Mouse (Mus musculus) intestine, postnatal 0 days (tissue): ENCODE data around the gene Adad2. TPM values are rescaled to one million over a fixed set of nuclear protein-coding genes. Genes with fewer than 3 reads are reported as not detected.

Experiments used
- ATAC-seq: fragments of 200-750 bp; cut with Nextera tagmentation; 2 replicates; pipeline ENCODE4 v1.8.0; 2017; ENCODE audit warnings: mild to moderate bottlenecking, moderate TSS enrichment, moderate library complexity
- H3K27ac ChIP-seq: fragments of 300-500 bp; sonication (generic); 2 replicates; pipeline ENCODE4 v1.5.1; 2014; ENCODE audit warnings: mild to moderate bottlenecking, low read depth, low read length, moderate library complexity
- H3K27me3 ChIP-seq: fragments of 300-500 bp; sonication (generic); replicated peaks from 2 replicates; pipeline ENCODE4 v1.6.1; 2014; ENCODE audit warnings: low read length, mixed read lengths; ENCODE audit not compliant: control insufficient read depth, insufficient read depth
- H3K36me3 ChIP-seq: fragments of 300-500 bp; sonication (generic); 2 replicates; pipeline ENCODE4 v1.6.1; 2014; ENCODE audit warnings: mild to moderate bottlenecking, moderate library complexity; ENCODE audit not compliant: control insufficient read depth, insufficient read depth
- H3K4me1 ChIP-seq: fragments of 300-500 bp; sonication (generic); replicated peaks from 2 replicates; pipeline ENCODE4 v1.6.1; 2014; ENCODE audit warnings: antibody characterized with exemption, low read length, mixed read lengths; ENCODE audit not compliant: control insufficient read depth, insufficient read depth
- H3K4me2 ChIP-seq: fragments of 300-500 bp; sonication (generic); replicated peaks from 2 replicates; pipeline ENCODE4 v1.6.1; 2014; ENCODE audit warnings: low read depth, mild to moderate bottlenecking, moderate library complexity
- H3K4me3 ChIP-seq: fragments of 300-500 bp; sonication (generic); 2 replicates; pipeline ENCODE4 v1.5.1; 2014; ENCODE audit warnings: low read depth, low read length
- H3K9ac ChIP-seq: fragments of 300-500 bp; sonication (generic); 2 replicates; pipeline ENCODE4 v1.6.1; 2014; ENCODE audit warnings: mild to moderate bottlenecking, low read depth, low read length
- H3K9me3 ChIP-seq: fragments of 300-500 bp; sonication (generic); 2 replicates; pipeline ENCODE4 v1.6.1; 2016; ENCODE audit warnings: mixed run types; ENCODE audit not compliant: control insufficient read depth
- CTCF ChIP-seq: sonication (generic); IDR thresholded peaks from 2 replicates; pipeline ENCODE4 v1.5.1; 2016; ENCODE audit warnings: low read depth, mild to moderate bottlenecking, control low read depth, antibody characterized with exemption, moderate library complexity
- WGBS: fragments of 180-500 bp; shearing (Covaris S2); extraction: QIAGEN DNeasy Blood & Tissue Kit; methylation state at CpG from one replicate; pipeline ENCODE4 v1.1.7; 2014; 5-methylcytosine and 5-hydroxymethylcytosine counted together
- polyA plus RNA-seq: library from polyadenylated mRNA; unstranded; fragments of >200 nt; fragmentation: Nextera tagmentation; extraction: Ambion mirVana; gene quantifications from 2 replicates; pipeline ENCODE4 v1.2.1, GENCODE M21; 2015

Adad2 gene
- polyA plus RNA-seq, 1 experiment from 2014 or later = 0.08 TPM

GRCm38 (mm10) chr8:119625788-119626187, 13.2 kb downstream of the Adad2 start:
- no peak for TF ChIP-seq CTCF
- no peaks in the 10 kb centered on the region for H3K36me3 ChIP-seq
- 85% methylated on average over 22 of the region's 22 CpGs for WGBS
- no peaks in the 10 kb centered on the region for H3K9me3 ChIP-seq
- H3K4me3 ChIP-seq = no peak overlapping the region
- H3K4me2 ChIP-seq = no peak overlapping the region
- H3K27ac ChIP-seq = no peak overlapping the region
- no peaks in the 10 kb centered on the region for H3K27me3 ChIP-seq
- ATAC-seq = no peak
- no peak overlapping the region for H3K9ac ChIP-seq
- peaks cover 4% of the 10 kb centered on the region; the same call in 1 of the 2 replicates for H3K4me1 ChIP-seq

- Histone ChIP-seq H3K4me3 (no peak overlapping the region), H3K36me3 (no peaks in the 10 kb centered on the region), H3K9me3 (no peaks in the 10 kb centered on the region), H3K4me2 (no peak overlapping the region), H3K27me3 (no peaks in the 10 kb centered on the region), H3K27ac (no peak overlapping the region), H3K4me1 (peaks cover 4% of the 10 kb centered on the region; the same call in 1 of the 2 replicates), H3K9ac (no peak overlapping the region)
- TF ChIP-seq CTCF = no peak
- 89% methylated on average over 7 of the region's 7 CpGs for WGBS
- ATAC-seq = no peak
Measured at GRCm38 (mm10) chr8:119627199-119627598, 14.7 kb downstream of the Adad2 start.

GRCm38 (mm10) chr8:119627613-119628359, 15.2 kb downstream of the Adad2 start:
- 28% methylated on average over 10 of the region's 10 CpGs for WGBS
- Histone ChIP-seq H3K9ac (no peak overlapping the region), H3K4me3 (no peak overlapping the region), H3K4me1 (peaks cover 4% of the 10 kb centered on the region; the same call in 1 of the 2 replicates), H3K4me2 (no peak overlapping the region), H3K36me3 (no peaks in the 10 kb centered on the region), H3K27me3 (no peaks in the 10 kb centered on the region), H3K27ac (no peak overlapping the region), H3K9me3 (no peaks in the 10 kb centered on the region)
- peak; percentile 92 for ATAC-seq
- TF ChIP-seq CTCF = no peak; the same call in 1 of the 2 replicates

GRCm38 (mm10) chr8:119630841-119631240, 18.3 kb downstream of the Adad2 start:
- TF ChIP-seq CTCF = no peak
- WGBS = 50% methylated on average over 3 of the region's 3 CpGs
- H3K4me1 ChIP-seq = peaks cover 4% of the 10 kb centered on the region; the same call in 1 of the 2 replicates
- no peak overlapping the region for H3K4me3 ChIP-seq
- H3K36me3 ChIP-seq = no peaks in the 10 kb centered on the region
- no peak overlapping the region for H3K9ac ChIP-seq
- H3K9me3 ChIP-seq = no peaks in the 10 kb centered on the region
- ATAC-seq = no peak
- peaks cover 10% of the 10 kb centered on the region; the same call in 1 of the 2 replicates for H3K27me3 ChIP-seq
- no peak overlapping the region for H3K4me2 ChIP-seq
- no peak overlapping the region for H3K27ac ChIP-seq

- H3K4me3 ChIP-seq = no peak overlapping the region
- 80% methylated on average over 9 of the region's 9 CpGs for WGBS
- H3K4me2 ChIP-seq = no peak overlapping the region
- no peaks in the 10 kb centered on the region for H3K9me3 ChIP-seq
- ATAC-seq = no peak
- peaks cover 10% of the 10 kb centered on the region; the same call in 1 of the 2 replicates for H3K27me3 ChIP-seq
- H3K27ac ChIP-seq = no peak overlapping the region
- no peaks in the 10 kb centered on the region for H3K36me3 ChIP-seq
- no peak for TF ChIP-seq CTCF
- H3K4me1 ChIP-seq = peaks cover 2% of the 10 kb centered on the region; the same call in 1 of the 2 replicates
- H3K9ac ChIP-seq = no peak overlapping the region
Measured at GRCm38 (mm10) chr8:119632246-119632645, 19.7 kb downstream of the Adad2 start.

- 59% methylated on average over 29 of the region's 29 CpGs for WGBS
- ATAC-seq = no peak
- no peaks in the 10 kb centered on the region for H3K36me3 ChIP-seq
- no peak overlapping the region for H3K4me3 ChIP-seq
- H3K4me2 ChIP-seq = no peak overlapping the region
- H3K9me3 ChIP-seq = no peaks in the 10 kb centered on the region
- H3K9ac ChIP-seq = no peak overlapping the region
- no peaks in the 10 kb centered on the region; the same call in 1 of the 2 replicates for H3K4me1 ChIP-seq
- TF ChIP-seq CTCF = no peak
- no peak overlapping the region for H3K27ac ChIP-seq
- H3K27me3 ChIP-seq = peaks cover 10% of the 10 kb centered on the region; the same call in 1 of the 2 replicates
Measured at GRCm38 (mm10) chr8:119632909-119633308, 20.4 kb downstream of the Adad2 start.
